Mouse (Mus musculus) embryonic facial prominence, embryonic 14.5 days (tissue): ENCODE results near the gene Vmn1r55. TPM values are rescaled to one million over a fixed set of nuclear protein-coding genes. Genes with fewer than 3 reads are reported as not detected.
A peak's percentile ranks its signal among the peaks of the same experiment; 100 is the strongest.
"Not testable (repeated sequence)": the region's sequence is repeated elsewhere in the genome, so short reads cannot be mapped to it uniquely, and the experiment has no call there.

Experiments used
- ATAC-seq: fragments of 200-750 bp; cut with Nextera tagmentation; 2 replicates; pipeline ENCODE4 v1.8.0; 2017; ENCODE audit warnings: low read depth, moderate number of reproducible peaks, moderate TSS enrichment
- DNase-seq: peaks from one replicate; pipeline ENCODE4 v3.0.0-alpha.2; 2015; ENCODE audit warnings: low spot score
- H3K27ac ChIP-seq: fragments of 300-500 bp; sonication (generic); replicated peaks from 2 replicates; pipeline ENCODE4 v1.5.1; 2014; ENCODE audit warnings: low read depth, mild to moderate bottlenecking, low read length, moderate library complexity
- H3K27me3 ChIP-seq: fragments of 300-500 bp; sonication (generic); replicated peaks from 2 replicates; pipeline ENCODE4 v1.6.1; 2014; ENCODE audit warnings: low read length; ENCODE audit not compliant: control insufficient read depth, insufficient read depth
- H3K36me3 ChIP-seq: fragments of 300-500 bp; sonication (generic); 2 replicates; pipeline ENCODE4 v1.6.1; 2014; ENCODE audit warnings: low read length, mixed read lengths; ENCODE audit not compliant: control insufficient read depth, insufficient read depth
- H3K4me1 ChIP-seq: fragments of 300-500 bp; sonication (generic); 2 replicates; pipeline ENCODE4 v1.6.1; 2014; ENCODE audit warnings: antibody characterized with exemption, low read length; ENCODE audit not compliant: control insufficient read depth, insufficient read depth
- H3K4me2 ChIP-seq: fragments of 300-500 bp; sonication (generic); 2 replicates; pipeline ENCODE4 v1.6.1; 2014; ENCODE audit warnings: low read depth, mild to moderate bottlenecking, low read length, moderate library complexity, mixed read lengths
- H3K4me3 ChIP-seq: fragments of 300-500 bp; sonication (generic); 2 replicates; pipeline ENCODE4 v1.5.1; 2014; ENCODE audit warnings: low read depth, mild to moderate bottlenecking, low read length
- H3K9ac ChIP-seq: fragments of 300-500 bp; sonication (generic); 2 replicates; pipeline ENCODE4 v1.6.1; 2014; ENCODE audit warnings: low read depth, mild to moderate bottlenecking, low read length, moderate library complexity, mixed read lengths
- H3K9me3 ChIP-seq: fragments of 300-500 bp; sonication (generic); 2 replicates; pipeline ENCODE4 v1.6.1; 2016; ENCODE audit warnings: low read length; ENCODE audit not compliant: control insufficient read depth
- WGBS: fragments of 180-500 bp; shearing (Covaris S2); extraction: QIAGEN DNeasy Blood & Tissue Kit; methylation state at CpG from one replicate; pipeline ENCODE4 v1.1.7; 2014; 5-methylcytosine and 5-hydroxymethylcytosine counted together
- polyA plus RNA-seq: library from polyadenylated mRNA; unstranded; fragments of >200 nt; fragmentation: Nextera tagmentation; extraction: Ambion mirVana; gene quantifications from 2 replicates; pipeline ENCODE4 v1.2.1, GENCODE M21; 2014

Vmn1r55 gene
- polyA plus RNA-seq: not detected in 2 replicates

- H3K27me3 ChIP-seq, H3K4me3 ChIP-seq: not testable (repeated sequence)
Measured at GRCm38 (mm10) chr7:5149570-5149969, at the start of gene Vmn1r55. Gene Vmn1r55, minus strand, starts transcription at chr7:5149670.

DNA sequence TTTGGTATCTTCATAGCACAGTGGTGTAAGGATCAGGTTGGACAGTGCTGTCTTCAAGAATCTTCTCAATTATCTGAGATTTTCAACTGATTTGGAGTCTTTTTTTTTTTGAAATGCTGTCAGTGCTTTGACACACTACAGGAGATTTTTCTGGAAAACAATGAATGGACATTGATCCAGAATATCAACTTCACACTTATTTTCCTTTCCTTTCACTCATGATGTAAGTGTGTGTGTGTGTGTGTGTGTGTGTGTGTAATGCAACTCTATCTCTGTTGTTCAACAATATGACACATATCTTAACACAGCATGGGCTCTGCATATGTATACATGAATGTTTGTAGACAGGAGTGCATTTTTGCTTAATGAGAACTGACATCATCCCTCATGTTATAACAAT, 47.2 kb upstream of the Vmn1r55 start, which contains the start of gene Vmn1r56:
Gene Vmn1r56, minus strand, starts transcription at position 101 of the 400 bp plus-strand sequence.
- not testable (repeated sequence) for H3K9me3 ChIP-seq, H3K36me3 ChIP-seq, H3K27me3 ChIP-seq, H3K27ac ChIP-seq, ATAC-seq, H3K4me1 ChIP-seq, H3K9ac ChIP-seq, DNase-seq, H3K4me2 ChIP-seq, H3K4me3 ChIP-seq

More at GRCm38 (mm10) chr7:5149570-5149969, at the start of gene Vmn1r55:
- not testable (repeated sequence) for H3K4me1 ChIP-seq, H3K4me2 ChIP-seq, H3K9ac ChIP-seq, H3K27ac ChIP-seq, ATAC-seq, DNase-seq, H3K9me3 ChIP-seq, H3K36me3 ChIP-seq

GRCm38 (mm10) chr7:5125549-5126406, 23.7 kb downstream of the Vmn1r55 start, which contains the start of gene Rasl2-9:
Gene Rasl2-9, minus strand, starts transcription at chr7:5125950.
- Histone ChIP-seq H3K9me3 (no peaks in the 10 kb centered on the region), H3K36me3 (no peaks in the 10 kb centered on the region), H3K4me2 (peak within 1 kb of the TSS; percentile 61), H3K9ac (peak within 1 kb of the TSS; percentile 55; the same call in 1 of the 2 replicates), H3K27me3 (no peaks in the 10 kb centered on the region), H3K4me3 (peak within 1 kb of the TSS; percentile 38), H3K27ac (no peak within 1 kb of the TSS), H3K4me1 (no peaks in the 10 kb centered on the region)
- WGBS: 20% methylated on average over 37 of the region's 42 CpGs
- ATAC-seq (peak; percentile 77; the same call in 1 of the 2 replicates), DNase-seq (peak; percentile 42)

DNA sequence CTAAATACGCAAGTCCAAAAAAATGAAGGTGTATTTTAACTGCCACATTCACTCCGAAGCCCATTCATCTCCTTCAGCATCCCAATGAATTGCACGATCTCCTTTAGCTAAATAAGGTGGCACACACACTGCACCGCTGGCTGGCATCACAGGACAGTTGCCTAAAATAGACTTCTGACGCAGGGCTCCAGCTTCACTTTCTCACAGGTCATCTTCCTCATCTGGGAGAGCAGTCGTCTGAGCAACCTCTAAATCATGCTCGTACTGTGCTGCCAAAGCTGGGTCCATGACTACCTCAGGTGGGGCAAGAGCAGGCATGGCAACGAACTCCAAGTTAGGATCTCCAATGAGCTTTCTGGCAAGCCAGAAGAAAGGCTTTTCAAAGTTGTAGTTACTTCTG, 24.4 kb downstream of the Vmn1r55 start:
- no peaks in the 10 kb centered on the region for H3K36me3 ChIP-seq
- H3K27ac ChIP-seq: no peak overlapping the region
- H3K4me3 ChIP-seq: no peak overlapping the region
- WGBS: 93% methylated on average over 8 of the region's 8 CpGs
- ATAC-seq (no peak), DNase-seq (no peak)
- H3K4me1 ChIP-seq: no peaks in the 10 kb centered on the region
- no peaks in the 10 kb centered on the region for H3K9me3 ChIP-seq
- no peak overlapping the region for H3K4me2 ChIP-seq
- H3K9ac ChIP-seq: no peak overlapping the region
- no peaks in the 10 kb centered on the region for H3K27me3 ChIP-seq

DNA sequence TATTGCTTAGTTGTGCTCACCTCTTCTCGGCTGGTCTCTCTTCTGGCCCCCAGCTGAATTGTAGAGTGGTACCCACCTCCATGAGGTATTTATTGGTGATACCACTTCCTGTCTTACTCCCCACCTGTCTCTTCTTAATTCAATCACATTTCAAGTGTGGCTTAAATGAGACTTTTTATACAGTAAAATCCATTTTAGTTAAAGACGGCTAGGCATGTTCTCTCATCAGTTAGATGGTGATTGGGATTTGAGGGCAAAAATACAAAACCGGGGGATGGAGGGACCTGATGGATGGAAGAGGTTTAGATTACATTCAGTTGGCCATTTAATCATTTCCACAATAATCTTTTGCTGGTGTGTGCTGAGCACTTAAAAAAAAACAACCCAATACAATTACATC, 32.6 kb downstream of the Vmn1r55 start, which contains the start of gene Rfpl4:
Gene Rfpl4, minus strand, starts transcription at position 101 of the 400 bp plus-strand sequence.
- ATAC-seq: no peak
- no peaks in the 10 kb centered on the region for H3K36me3 ChIP-seq
- H3K4me3 ChIP-seq: no peak within 1 kb of the TSS
- no peaks in the 10 kb centered on the region for H3K4me1 ChIP-seq
- H3K9me3 ChIP-seq: no peaks in the 10 kb centered on the region
- 89% methylated on average over 3 of the region's 3 CpGs for WGBS
- H3K4me2 ChIP-seq: no peak within 1 kb of the TSS
- DNase-seq: no peak
- H3K9ac ChIP-seq: no peak within 1 kb of the TSS
- no peaks in the 10 kb centered on the region for H3K27me3 ChIP-seq
- no peak within 1 kb of the TSS for H3K27ac ChIP-seq

DNA sequence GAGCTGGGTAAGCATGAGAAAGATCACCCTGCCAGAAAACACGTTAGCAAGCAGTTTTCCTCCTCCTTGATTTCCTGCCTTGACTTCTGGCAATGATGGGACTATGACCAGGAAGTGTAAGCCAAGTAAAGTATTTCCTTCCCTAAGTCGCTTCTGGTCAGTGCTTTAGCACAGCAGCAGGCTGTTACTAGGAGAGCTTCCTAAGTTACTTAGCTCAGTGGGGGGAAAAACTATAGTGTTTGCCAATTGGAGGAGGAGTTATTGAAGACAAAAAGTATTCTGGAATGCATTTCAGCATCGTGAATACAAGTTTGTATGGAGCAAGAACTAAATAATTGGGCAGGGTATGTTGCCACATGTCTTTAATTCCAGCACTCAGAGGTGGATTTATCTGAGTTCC, 36.8 kb downstream of the Vmn1r55 start:
- H3K27me3 ChIP-seq: no peaks in the 10 kb centered on the region
- no peak overlapping the region for H3K9ac ChIP-seq
- 34% methylated on average over 3 of the region's 3 CpGs for WGBS
- H3K9me3 ChIP-seq: no peaks in the 10 kb centered on the region
- no peak overlapping the region for H3K4me3 ChIP-seq
- no peak overlapping the region for H3K4me2 ChIP-seq
- peak overlapping the region; percentile 58; the same call in 1 of the 2 replicates for H3K27ac ChIP-seq
- H3K4me1 ChIP-seq: no peaks in the 10 kb centered on the region
- DNase-seq (peak; percentile 57), ATAC-seq (peak; percentile 50; the same call in 1 of the 2 replicates)
- no peaks in the 10 kb centered on the region for H3K36me3 ChIP-seq

DNA sequence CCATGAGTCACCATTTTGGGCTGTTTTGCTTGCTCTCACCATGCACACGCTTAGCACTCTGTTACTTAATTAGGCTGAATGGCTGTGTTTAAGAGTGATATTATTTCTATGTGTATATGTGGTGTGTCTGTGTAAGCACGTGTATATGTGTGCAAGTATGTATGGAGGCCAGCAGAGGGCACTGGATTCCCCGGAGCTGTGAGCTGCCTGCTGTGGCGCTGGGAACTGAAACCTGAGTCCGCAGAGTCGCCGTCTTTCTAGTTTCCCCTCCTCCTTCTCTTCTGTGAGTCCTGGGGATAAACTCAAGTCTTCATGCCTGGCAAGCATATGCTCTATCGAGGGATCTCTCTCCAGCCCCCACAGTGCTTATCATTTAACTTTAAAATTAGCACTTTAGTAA, 40.2 kb downstream of the Vmn1r55 start:
- Histone ChIP-seq H3K27me3 (no peaks in the 10 kb centered on the region), H3K9me3 (no peaks in the 10 kb centered on the region), H3K36me3 (no peaks in the 10 kb centered on the region), H3K4me1 (no peaks in the 10 kb centered on the region), H3K4me2 (no peak overlapping the region), H3K4me3 (no peak overlapping the region), H3K9ac (no peak overlapping the region), H3K27ac (no peak overlapping the region)
- no peak for DNase-seq
- no peak for ATAC-seq
- 82% methylated on average over 8 of the region's 8 CpGs for WGBS

GRCm38 (mm10) chr7:5108272-5108671, 41.2 kb downstream of the Vmn1r55 start:
- 77% methylated on average over 4 of the region's 4 CpGs for WGBS
- Histone ChIP-seq H3K4me2 (no peak overlapping the region), H3K27ac (no peak overlapping the region), H3K4me3 (no peak overlapping the region), H3K27me3 (no peaks in the 10 kb centered on the region), H3K4me1 (no peaks in the 10 kb centered on the region), H3K36me3 (no peaks in the 10 kb centered on the region), H3K9me3 (no peaks in the 10 kb centered on the region), H3K9ac (no peak overlapping the region)
- DNase-seq (no peak), ATAC-seq (no peak)
